Mouse (Mus musculus): ENCODE measurements at regions not wholly inside any gene's neighbourhood (a gene's known extent, or its start where the extent isn't known, plus 50 kb on each side); places are given as distances from the start of the nearest gene placed in this dataset.

- in situ Hi-C loops (cut with MboI, MseI): no loop called here
Observed at GRCm38 (mm10) chr3:52158788-52159260, 53.9 kb upstream of the Maml3 start.

GRCm38 (mm10) chr3:52161688-52162087 is 56.8 kb upstream of the Maml3 start:
- in situ Hi-C loops (cut with MboI, MseI): no loop called here

GRCm38 (mm10) chr3:52163990-52164389 is 59.1 kb upstream of the Maml3 start:
- in situ Hi-C loops (cut with MboI, MseI): no loop called here

GRCm38 (mm10) chr3:52167420-52167819 is 62.5 kb upstream of the Maml3 start:
- in situ Hi-C loops (cut with MboI, MseI): no loop called here

GRCm38 (mm10) chr3:52170847-52171246 is 66.0 kb upstream of the Maml3 start:
- in situ Hi-C loops (cut with MboI, MseI): loop anchor here (5.0 kb wide), 1 partner anchor 39 kb away; no protein-coding TSS in a partner anchor

GRCm38 (mm10) chr3:52171303-52171702 is 66.4 kb upstream of the Maml3 start:
- in situ Hi-C loops (cut with MboI, MseI): loop anchor here (5.0 kb wide), 1 partner anchor 39 kb away; no protein-coding TSS in a partner anchor

GRCm38 (mm10) chr3:52173490-52173889 is 68.6 kb upstream of the Maml3 start:
- in situ Hi-C loops (cut with MboI, MseI): loop anchor here (5.0 kb wide), 1 partner anchor 41 kb away; no protein-coding TSS in a partner anchor

GRCm38 (mm10) chr3:52176108-52176507 is 71.2 kb upstream of the Maml3 start:
- in situ Hi-C loops (cut with MboI, MseI): no loop called here

GRCm38 (mm10) chr3:52178851-52179250 is 74.0 kb upstream of the Maml3 start:
- in situ Hi-C loops (cut with MboI, MseI): no loop called here

- in situ Hi-C loops (cut with MboI, MseI): no loop called here
Observed at GRCm38 (mm10) chr3:52179686-52180085, 74.8 kb upstream of the Maml3 start.

- in situ Hi-C loops (cut with MboI, MseI): no loop called here
Observed at GRCm38 (mm10) chr3:52180306-52180705, 75.4 kb upstream of the Maml3 start.

- in situ Hi-C loops (cut with MboI, MseI): no loop called here
Observed at GRCm38 (mm10) chr3:52180785-52181184, 75.9 kb upstream of the Maml3 start.

GRCm38 (mm10) chr3:52181326-52182101 is 76.6 kb upstream of the Maml3 start:
- in situ Hi-C loops (cut with MboI, MseI): no loop called here

GRCm38 (mm10) chr3:52184241-52184640 is 79.4 kb upstream of the Maml3 start:
- in situ Hi-C loops (cut with MboI, MseI): no loop called here

- in situ Hi-C loops (cut with MboI, MseI): loop anchor here (5.0 kb wide), 1 partner anchor 83 kb away; no protein-coding TSS in a partner anchor
Observed at GRCm38 (mm10) chr3:52185351-52185750, 80.5 kb upstream of the Maml3 start.

- in situ Hi-C loops (cut with MboI, MseI): loop anchor here (5.0 kb wide), 1 partner anchor 85 kb away; no protein-coding TSS in a partner anchor
Observed at GRCm38 (mm10) chr3:52187401-52187801, 80.7 kb upstream of the Foxo1 start.

GRCm38 (mm10) chr3:52188303-52188702 is 79.8 kb upstream of the Foxo1 start:
- in situ Hi-C loops (cut with MboI, MseI): loop anchor here (5.0 kb wide), 1 partner anchor 86 kb away; no protein-coding TSS in a partner anchor

GRCm38 (mm10) chr3:52189016-52189415 is 79.1 kb upstream of the Foxo1 start:
- in situ Hi-C loops (cut with MboI, MseI): loop anchor here (5.0 kb wide), 1 partner anchor 87 kb away; no protein-coding TSS in a partner anchor

- in situ Hi-C loops (cut with MboI, MseI): loop anchor here (10.0 kb wide), 1 partner anchor 965 kb away; the partner anchor contains the start of gene Noct
Observed at GRCm38 (mm10) chr3:52190021-52190420, 78.1 kb upstream of the Foxo1 start.

GRCm38 (mm10) chr3:52193026-52193425 is 75.1 kb upstream of the Foxo1 start:
- in situ Hi-C loops (cut with MboI, MseI): loop anchor here (10.0 kb wide), 1 partner anchor 968 kb away; the partner anchor contains the start of gene Noct

- in situ Hi-C loops (cut with MboI, MseI): loop anchor here (10.0 kb wide), 1 partner anchor 969 kb away; the partner anchor contains the start of gene Noct
Observed at GRCm38 (mm10) chr3:52194216-52194615, 73.9 kb upstream of the Foxo1 start.

- in situ Hi-C loops (cut with MboI, MseI): loop anchor here (10.0 kb wide), 1 partner anchor 971 kb away; the partner anchor contains the start of gene Noct
Observed at GRCm38 (mm10) chr3:52195486-52195885, 72.7 kb upstream of the Foxo1 start.

All from T-helper 1 cell (primary cell).